Mouse (Mus musculus) ovary, postnatal 36 days (tissue): ENCODE measurements at regions not wholly inside any gene's neighbourhood (a gene's known extent, or its start where the extent isn't known, plus 50 kb on each side); places are given as distances from the start of the nearest gene placed in this dataset.

Experiments
- DNase-seq: peaks from one replicate; pipeline ENCODE4 v3.0.0; 2022; ENCODE audit warnings: low spot score, mixed read lengths

GRCm38 (mm10) chr10:67819534-67819933, 92.9 kb downstream of the Zfp365 start:
- DNase-seq = no peak

GRCm38 (mm10) chr10:67813901-67814300, 98.6 kb downstream of the Zfp365 start:
- no peak for DNase-seq

DNA sequence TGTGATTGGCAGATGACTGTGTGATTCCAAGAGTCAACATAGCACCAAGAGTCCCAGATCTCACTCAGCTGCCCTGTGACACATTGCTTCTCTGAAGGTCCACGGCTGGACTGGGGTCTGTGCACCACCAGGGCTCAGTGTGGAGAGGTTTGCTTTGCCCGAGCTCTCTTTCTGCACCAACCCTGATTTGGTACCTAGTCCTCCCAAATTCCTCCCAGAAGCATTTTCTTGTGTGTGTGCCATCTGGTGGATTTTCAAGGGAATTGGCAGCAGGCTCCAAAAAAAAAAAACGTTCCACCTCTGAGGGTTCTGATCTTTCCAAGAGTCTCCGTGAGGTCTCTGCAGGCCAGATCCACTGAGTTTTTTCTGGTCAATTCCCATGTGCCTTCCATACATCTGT, 107.3 kb downstream of the Zfp365 start:
- DNase-seq = no peak

- no peak for DNase-seq
Observed at GRCm38 (mm10) chr10:67804637-67805036, 107.8 kb downstream of the Zfp365 start.

DNA sequence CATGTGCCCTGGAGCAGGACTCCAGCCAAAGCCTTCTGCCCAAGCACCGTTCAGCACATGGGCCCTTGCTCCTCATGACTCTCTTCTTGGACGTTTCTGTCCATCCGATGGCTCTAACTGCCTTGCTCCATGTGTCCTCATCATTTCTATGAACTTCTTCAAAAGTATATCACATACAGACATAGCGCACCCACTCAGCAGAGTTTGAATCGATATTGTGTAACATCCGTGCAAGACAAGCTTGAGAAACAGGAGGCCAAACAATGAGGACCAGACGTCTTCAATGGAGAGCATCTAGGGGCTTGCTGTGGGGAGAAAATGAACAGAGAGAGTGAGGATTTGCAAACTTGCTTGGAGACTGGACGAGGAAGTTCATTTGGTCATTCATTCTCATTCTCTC, 110.3 kb downstream of the Zfp365 start:
- DNase-seq = no peak

GRCm38 (mm10) chr10:67801619-67802018, 110.8 kb downstream of the Zfp365 start:
- DNase-seq = no peak

- no peak for DNase-seq
Observed at GRCm38 (mm10) chr10:67798991-67799390, 113.5 kb downstream of the Zfp365 start.

- DNase-seq = no peak
Observed at GRCm38 (mm10) chr10:67793206-67793605, 119.3 kb downstream of the Zfp365 start.

GRCm38 (mm10) chr10:67789651-67790050, 122.8 kb downstream of the Zfp365 start:
- no peak for DNase-seq

DNA sequence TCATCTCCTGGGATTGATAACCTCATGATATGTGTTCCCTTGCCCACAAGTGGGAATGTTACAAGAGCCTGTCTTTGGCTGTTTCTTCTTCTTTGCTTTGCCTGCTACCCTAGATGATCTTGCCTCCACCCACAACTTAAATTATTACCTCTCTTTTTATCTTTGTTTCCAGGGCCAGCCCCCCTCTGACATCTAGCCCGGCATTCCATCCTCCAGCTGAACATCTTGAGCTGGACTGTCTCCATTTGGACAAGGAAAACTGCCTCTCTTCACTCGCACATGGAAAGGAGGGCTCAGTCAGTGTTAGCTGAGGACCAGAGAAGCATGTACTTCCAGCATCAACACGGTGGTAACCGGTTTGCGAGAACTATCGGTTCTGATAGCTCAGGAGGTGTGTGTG, 124.3 kb downstream of the Zfp365 start:
- no peak for DNase-seq

DNA sequence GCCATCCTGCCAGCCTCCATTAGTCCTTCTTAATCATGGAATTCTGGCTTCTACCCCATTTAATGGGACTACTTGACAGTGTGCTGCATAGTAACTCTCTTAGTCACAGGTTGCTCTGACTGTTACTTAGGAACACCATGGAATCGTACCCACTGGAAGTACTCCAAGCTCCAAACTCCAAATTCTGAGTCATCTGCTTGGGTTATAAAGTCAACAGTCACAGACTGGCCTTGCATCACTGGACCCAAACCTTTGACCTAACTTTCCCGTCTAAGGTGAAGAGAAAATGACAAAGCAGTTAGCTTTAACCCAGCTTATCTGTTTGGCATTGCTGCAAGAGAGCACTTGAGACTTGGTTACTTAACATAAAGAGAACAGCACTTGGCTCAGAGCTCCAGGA, 126.9 kb downstream of the Zfp365 start:
- no peak for DNase-seq

- no peak for DNase-seq
Observed at GRCm38 (mm10) chr10:67778341-67778740, 134.1 kb downstream of the Zfp365 start.

DNA sequence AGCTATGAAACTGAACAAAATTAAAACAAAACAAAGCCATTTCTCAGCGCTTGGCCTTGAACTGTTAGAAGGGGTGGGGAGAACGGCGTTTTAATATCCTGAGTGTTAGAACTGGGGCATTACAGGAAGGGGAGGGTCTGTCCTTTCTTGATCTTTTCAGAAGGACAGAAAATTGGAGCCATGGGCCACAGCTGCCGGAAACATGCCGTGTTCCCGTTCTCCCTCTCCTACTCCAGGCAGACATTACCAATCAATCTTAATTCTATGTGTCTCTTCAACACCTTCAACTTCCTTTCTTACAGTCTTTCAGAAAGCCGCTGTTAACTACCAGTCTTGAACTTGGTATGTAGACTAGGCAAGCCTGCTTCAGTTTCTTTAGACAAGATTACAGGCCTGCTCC, 134.7 kb downstream of the Zfp365 start:
- DNase-seq = no peak

DNA sequence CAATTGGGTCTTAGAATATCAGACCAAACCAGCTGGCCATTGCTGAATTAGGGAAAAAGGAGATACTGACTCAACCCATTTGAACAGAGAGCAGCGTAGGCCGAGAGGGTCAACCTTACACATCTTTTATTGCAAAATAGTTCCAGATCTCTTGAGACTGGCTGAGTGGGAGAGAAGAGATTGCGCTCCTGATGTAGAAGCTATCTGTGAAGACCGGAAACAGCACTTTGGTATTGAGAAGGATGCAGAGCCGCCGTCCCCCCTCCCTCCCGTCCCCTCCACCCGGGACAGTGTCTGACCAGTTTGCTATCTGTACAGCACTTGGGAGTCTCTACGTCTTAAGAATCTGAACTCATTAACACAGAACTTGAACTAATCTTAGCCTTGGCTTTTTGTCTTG, 135.6 kb downstream of the Zfp365 start:
- DNase-seq = no peak

GRCm38 (mm10) chr10:67771796-67772195, 140.7 kb downstream of the Zfp365 start:
- DNase-seq = no peak

- peak; percentile 23 for DNase-seq
Observed at GRCm38 (mm10) chr10:67766099-67766498, 146.4 kb downstream of the Zfp365 start.

- DNase-seq = no peak
Observed at GRCm38 (mm10) chr10:67760424-67760823, 152.0 kb downstream of the Zfp365 start.

DNA sequence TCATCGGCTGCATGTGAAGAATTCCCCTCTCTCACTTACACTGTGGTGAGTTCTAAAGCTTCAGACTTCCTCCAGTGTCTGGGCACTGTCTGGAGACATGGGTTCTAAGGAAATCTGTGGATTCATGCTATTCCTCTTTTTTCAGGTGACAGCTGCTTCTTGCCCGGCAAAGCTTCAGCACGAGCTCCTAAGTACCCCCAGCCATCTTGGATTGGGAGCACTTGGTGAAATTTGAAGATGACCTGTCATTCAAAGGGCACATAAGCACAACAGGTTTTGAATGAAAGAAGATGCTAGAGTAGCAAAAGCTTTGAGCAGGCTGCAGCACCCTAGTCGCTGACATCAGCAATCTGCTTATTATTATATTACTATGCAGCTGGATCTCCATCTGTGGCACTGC, 164.3 kb downstream of the Zfp365 start:
- DNase-seq = no peak

- no peak for DNase-seq
Observed at GRCm38 (mm10) chr10:67747461-67747860, 165.0 kb downstream of the Zfp365 start.

DNA sequence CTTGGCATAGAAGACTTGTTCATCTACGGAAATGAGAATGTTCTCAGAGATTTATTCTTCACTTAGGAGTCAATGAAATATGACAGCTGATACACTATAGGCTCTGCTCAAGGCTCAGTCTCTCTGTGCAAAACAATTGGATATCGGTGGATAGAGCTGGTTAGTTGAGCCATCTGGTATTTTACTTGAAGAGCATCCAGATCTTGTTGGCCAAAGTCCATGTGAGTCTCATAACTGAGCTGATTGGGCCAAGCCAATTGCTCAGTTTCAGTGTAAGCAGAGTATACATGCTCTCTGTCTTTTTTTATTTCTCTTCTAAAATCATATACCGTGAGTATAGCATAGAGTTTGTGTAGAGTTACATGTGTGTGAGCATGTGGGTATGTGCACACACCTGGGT, 166.3 kb downstream of the Zfp365 start:
- DNase-seq = no peak

DNA sequence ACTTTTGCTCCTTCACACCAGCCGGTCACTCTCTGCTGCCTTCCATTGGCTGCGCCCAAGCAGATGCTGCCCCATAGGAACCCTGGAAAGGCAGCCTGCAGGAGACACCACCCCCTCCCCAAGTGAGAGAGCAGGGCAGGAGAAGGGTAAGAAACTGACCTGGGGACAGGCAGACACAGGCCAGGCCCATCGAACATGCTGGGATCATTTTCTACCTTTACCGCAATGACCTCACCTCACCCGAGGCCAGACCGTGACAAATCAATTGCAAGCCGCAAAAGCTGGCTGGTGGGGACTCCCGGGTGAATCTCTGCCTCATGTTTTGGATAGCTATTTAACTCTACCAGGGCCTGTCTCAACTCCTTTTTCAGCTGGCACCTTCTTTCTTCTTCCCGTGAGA, 168.9 kb downstream of the Zfp365 start:
- DNase-seq = no peak

DNA sequence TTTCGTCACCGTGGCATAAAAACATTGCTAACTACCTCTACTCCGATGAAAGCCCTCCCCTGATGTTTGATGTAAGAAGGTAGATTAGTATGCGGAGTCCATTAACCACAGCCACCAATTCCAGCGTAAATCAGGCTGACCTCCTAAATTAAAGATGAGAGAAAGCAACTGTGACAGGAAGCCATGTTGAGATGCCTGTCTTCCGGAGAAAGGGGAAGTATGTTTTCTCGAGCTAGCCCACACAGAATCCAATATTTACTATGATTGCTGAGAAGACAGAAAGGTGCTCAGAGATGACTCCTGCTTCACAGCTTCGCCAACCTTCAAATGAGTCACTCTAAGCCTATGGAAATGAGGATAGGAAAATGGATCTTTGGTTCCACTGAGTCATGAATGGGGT, 169.6 kb downstream of the Zfp365 start:
- no peak for DNase-seq

GRCm38 (mm10) chr10:67742305-67742704, 170.2 kb downstream of the Zfp365 start:
- DNase-seq = no peak

DNA sequence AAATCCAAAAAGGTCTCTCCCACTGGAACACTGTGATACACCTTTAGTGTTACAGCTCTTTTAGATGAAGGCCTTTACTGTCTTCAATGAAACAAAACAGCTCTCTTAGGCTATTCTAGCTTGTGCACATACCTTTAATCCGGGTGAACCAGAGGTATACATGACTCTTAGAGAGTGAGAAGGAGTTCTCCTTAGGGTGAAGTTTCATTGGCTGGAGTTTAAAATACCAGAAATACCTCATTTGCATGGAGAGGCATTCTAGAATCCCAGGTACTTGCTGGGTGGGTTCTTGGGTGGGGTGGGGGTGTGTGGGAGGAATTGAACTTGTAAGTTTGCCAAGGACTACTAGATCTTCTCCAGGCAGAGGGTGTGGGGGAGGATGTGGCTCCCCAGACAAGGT, 173.3 kb downstream of the Zfp365 start:
- no peak for DNase-seq

- no peak for DNase-seq
Observed at GRCm38 (mm10) chr10:67736636-67737035, 175.8 kb downstream of the Zfp365 start.
